Mouse (Mus musculus): ENCODE measurements around the gene Fam81b. TPM values are rescaled to one million over a fixed set of nuclear protein-coding genes. Genes with fewer than 3 reads are reported as not detected.

The Fam81b gene
- polyA plus RNA-seq, 1 experiment from 2014 or later = not detected

DNA sequence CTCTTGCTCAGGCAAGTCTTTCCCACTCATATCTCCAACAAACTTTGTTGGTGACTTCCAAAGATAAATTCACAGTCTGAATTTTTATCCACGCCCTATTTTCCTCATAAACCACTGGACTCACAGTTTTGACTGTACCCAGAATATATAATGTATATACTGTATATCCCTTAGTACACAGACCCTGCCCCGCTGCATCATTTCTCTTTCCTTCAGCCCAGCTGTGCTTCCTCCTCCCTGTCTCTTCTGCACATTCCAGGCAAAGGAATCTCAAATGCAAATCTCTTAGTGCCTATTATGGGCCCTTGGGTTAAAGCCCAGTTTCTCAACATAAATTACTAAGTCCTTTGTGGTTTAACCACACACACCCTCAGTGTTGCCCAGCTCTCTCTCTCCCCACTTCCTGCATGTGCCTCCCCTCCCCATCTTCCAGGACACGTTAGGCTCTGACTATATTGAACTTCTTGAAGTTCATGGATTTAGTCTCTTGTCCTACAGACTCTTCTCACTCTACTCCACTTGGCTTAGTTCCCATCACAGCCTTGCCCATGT is 107.5 kb downstream of the Fam81b start:
- H3K9ac ChIP-seq (replicated peaks; ENCODE audit: low read length) = no peak overlapping the region
- H3K4me1 ChIP-seq (ENCODE audit: insufficient read depth, low read length) = no peaks in the 10 kb centered on the region
- ATAC-seq (ENCODE audit: low FRiP score, low TSS enrichment) = no peak
- no peak overlapping the region for H3K4me2 ChIP-seq (replicated peaks; ENCODE audit: low read depth, low read length)
- H3K27me3 ChIP-seq (ENCODE audit: insufficient read depth, low read length) = no peaks in the 10 kb centered on the region
- 78% methylated on average over 3 of the region's 3 CpGs for WGBS
- H3K9me3 ChIP-seq (ENCODE audit: low read length) = no peaks in the 10 kb centered on the region
- no peak overlapping the region for H3K4me3 ChIP-seq (ENCODE audit: low read length)
- H3K36me3 ChIP-seq (ENCODE audit: insufficient read depth, low read length) = peaks cover 6% of the 10 kb centered on the region; the same call in 1 of the 2 replicates
- H3K27ac ChIP-seq (ENCODE audit: low read length) = no peak overlapping the region

GRCm38 (mm10) chr13:76195431-76196138 is 109.3 kb downstream of the Fam81b start:
- H3K4me3 ChIP-seq (ENCODE audit: low read length) = no peak overlapping the region
- no peak overlapping the region for H3K4me2 ChIP-seq (replicated peaks; ENCODE audit: low read depth, low read length)
- no peak overlapping the region for H3K27ac ChIP-seq (ENCODE audit: low read length)
- peaks cover 5% of the 10 kb centered on the region; the same call in 1 of the 2 replicates for H3K9me3 ChIP-seq (ENCODE audit: low read length)
- no peak for ATAC-seq (ENCODE audit: low FRiP score, low TSS enrichment)
- WGBS = 88% methylated on average over 8 of the region's 8 CpGs
- no peak overlapping the region for H3K9ac ChIP-seq (replicated peaks; ENCODE audit: low read length)
- no peaks in the 10 kb centered on the region for H3K4me1 ChIP-seq (ENCODE audit: insufficient read depth, low read length)
- H3K36me3 ChIP-seq (ENCODE audit: insufficient read depth, low read length) = peaks cover 24% of the 10 kb centered on the region
- H3K27me3 ChIP-seq (ENCODE audit: insufficient read depth, low read length) = no peaks in the 10 kb centered on the region

DNA sequence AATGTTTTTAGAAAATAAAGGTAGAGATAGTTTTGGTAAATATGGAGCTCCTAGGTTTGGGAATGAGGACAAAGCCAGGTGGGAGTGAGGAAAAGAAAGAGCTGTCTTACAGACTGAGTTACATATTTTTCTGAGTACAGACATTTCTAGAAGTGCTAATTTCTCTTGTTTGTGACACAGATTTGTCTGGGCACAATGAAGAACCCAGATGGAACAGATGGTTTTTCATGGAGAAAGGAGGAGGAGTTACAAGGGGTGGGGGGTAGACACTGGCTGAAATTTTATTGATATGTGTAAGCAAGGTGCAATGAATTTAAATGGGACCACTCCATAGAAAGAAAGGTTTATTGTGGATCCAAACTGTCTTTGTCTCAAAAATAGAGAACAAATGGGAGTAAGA is 109.9 kb downstream of the Fam81b start:
- ATAC-seq (ENCODE audit: low FRiP score, low TSS enrichment) = no peak
- H3K27ac ChIP-seq (ENCODE audit: low read length) = no peak overlapping the region

GRCm38 (mm10) chr13:76190273-76190672 is 114.6 kb downstream of the Fam81b start:
- Histone ChIP-seq H3K27me3 (ENCODE audit: insufficient read depth, low read length) (no peaks in the 10 kb centered on the region), H3K9me3 (ENCODE audit: low read length) (peaks cover 5% of the 10 kb centered on the region; the same call in 1 of the 2 replicates), H3K27ac (ENCODE audit: low read length) (no peak overlapping the region), H3K4me2 (replicated peaks; ENCODE audit: low read depth, low read length) (no peak overlapping the region), H3K9ac (replicated peaks; ENCODE audit: low read length) (no peak overlapping the region), H3K4me1 (ENCODE audit: insufficient read depth, low read length) (no peaks in the 10 kb centered on the region), H3K36me3 (ENCODE audit: insufficient read depth, low read length) (peaks cover 43% of the 10 kb centered on the region), H3K4me3 (ENCODE audit: low read length) (no peak overlapping the region)
- 85% methylated on average over 3 of the region's 3 CpGs for WGBS
- no peak for ATAC-seq (ENCODE audit: low FRiP score, low TSS enrichment)

More for the DNA sequence above, 109.9 kb downstream of the Fam81b start:
- peaks cover 5% of the 10 kb centered on the region; the same call in 1 of the 2 replicates for H3K9me3 ChIP-seq (ENCODE audit: low read length)
- no peaks in the 10 kb centered on the region for H3K4me1 ChIP-seq (ENCODE audit: insufficient read depth, low read length)
- no peak overlapping the region for H3K4me2 ChIP-seq (replicated peaks; ENCODE audit: low read depth, low read length)
- no peak overlapping the region for H3K4me3 ChIP-seq (ENCODE audit: low read length)
- peaks cover 28% of the 10 kb centered on the region for H3K36me3 ChIP-seq (ENCODE audit: insufficient read depth, low read length)
- no peak overlapping the region for H3K9ac ChIP-seq (replicated peaks; ENCODE audit: low read length)
- H3K27me3 ChIP-seq (ENCODE audit: insufficient read depth, low read length) = no peaks in the 10 kb centered on the region

- H3K27me3 ChIP-seq (ENCODE audit: insufficient read depth, low read length) = no peaks in the 10 kb centered on the region
- no peak for ATAC-seq (ENCODE audit: low FRiP score, low TSS enrichment)
- H3K4me2 ChIP-seq (replicated peaks; ENCODE audit: low read depth, low read length) = no peak overlapping the region
- no peaks in the 10 kb centered on the region for H3K4me1 ChIP-seq (ENCODE audit: insufficient read depth, low read length)
- WGBS = 90% methylated on average over 3 of the region's 3 CpGs
- H3K9me3 ChIP-seq (ENCODE audit: low read length) = peaks cover 5% of the 10 kb centered on the region; the same call in 1 of the 2 replicates
- no peak overlapping the region for H3K27ac ChIP-seq (ENCODE audit: low read length)
- peaks cover 43% of the 10 kb centered on the region for H3K36me3 ChIP-seq (ENCODE audit: insufficient read depth, low read length)
- no peak overlapping the region for H3K4me3 ChIP-seq (ENCODE audit: low read length)
- no peak overlapping the region for H3K9ac ChIP-seq (replicated peaks; ENCODE audit: low read length)
Measured at GRCm38 (mm10) chr13:76189190-76189589, 115.7 kb downstream of the Fam81b start.

GRCm38 (mm10) chr13:76187651-76188050 is 117.2 kb downstream of the Fam81b start:
- Histone ChIP-seq H3K4me2 (replicated peaks; ENCODE audit: low read depth, low read length) (no peak overlapping the region), H3K4me1 (ENCODE audit: insufficient read depth, low read length) (no peaks in the 10 kb centered on the region), H3K4me3 (ENCODE audit: low read length) (no peak overlapping the region), H3K36me3 (ENCODE audit: insufficient read depth, low read length) (peaks cover 40% of the 10 kb centered on the region), H3K9me3 (ENCODE audit: low read length) (peaks cover 5% of the 10 kb centered on the region; the same call in 1 of the 2 replicates), H3K27ac (ENCODE audit: low read length) (no peak overlapping the region), H3K27me3 (ENCODE audit: insufficient read depth, low read length) (no peaks in the 10 kb centered on the region), H3K9ac (replicated peaks; ENCODE audit: low read length) (no peak overlapping the region)
- 92% methylated on average over 5 of the region's 5 CpGs for WGBS
- no peak for ATAC-seq (ENCODE audit: low FRiP score, low TSS enrichment)

DNA sequence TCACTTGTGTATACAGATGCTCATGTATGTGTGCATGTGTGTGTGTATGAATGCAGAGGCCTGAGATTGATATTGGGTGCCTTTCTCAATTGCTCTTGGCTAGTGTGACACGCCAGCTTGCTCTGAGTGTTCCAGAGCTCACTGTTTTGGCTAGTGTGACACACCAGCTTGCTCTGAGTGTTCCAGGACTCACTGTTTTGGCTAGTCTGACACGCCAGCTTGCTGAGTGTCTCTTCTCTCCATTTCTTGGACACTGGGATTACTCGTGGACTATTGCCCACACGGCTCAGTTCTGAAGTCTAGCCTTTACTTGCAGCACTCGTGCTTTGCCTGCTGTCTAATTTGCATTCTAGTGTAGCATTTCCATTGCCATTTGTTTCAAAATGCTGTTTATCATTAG is 126.2 kb downstream of the Fam81b start:
- H3K27me3 ChIP-seq (ENCODE audit: insufficient read depth, low read length) = no peaks in the 10 kb centered on the region
- H3K9ac ChIP-seq (replicated peaks; ENCODE audit: low read length) = no peak overlapping the region
- peaks cover 32% of the 10 kb centered on the region for H3K36me3 ChIP-seq (ENCODE audit: insufficient read depth, low read length)
- H3K27ac ChIP-seq (ENCODE audit: low read length) = no peak overlapping the region
- H3K4me3 ChIP-seq (ENCODE audit: low read length) = no peak overlapping the region
- ATAC-seq (ENCODE audit: low FRiP score, low TSS enrichment) = no peak
- H3K4me1 ChIP-seq (ENCODE audit: insufficient read depth, low read length) = no peaks in the 10 kb centered on the region
- H3K4me2 ChIP-seq (replicated peaks; ENCODE audit: low read depth, low read length) = no peak overlapping the region
- H3K9me3 ChIP-seq (ENCODE audit: low read length) = 0 out of 2 replicates have a peak, but pooled peaks cover 9% of the 10 kb centered on the region
- WGBS = 96% methylated on average over 5 of the region's 5 CpGs

GRCm38 (mm10) chr13:76174297-76174696 is 130.6 kb downstream of the Fam81b start:
- no peak overlapping the region for H3K4me2 ChIP-seq (replicated peaks; ENCODE audit: low read depth, low read length)

DNA sequence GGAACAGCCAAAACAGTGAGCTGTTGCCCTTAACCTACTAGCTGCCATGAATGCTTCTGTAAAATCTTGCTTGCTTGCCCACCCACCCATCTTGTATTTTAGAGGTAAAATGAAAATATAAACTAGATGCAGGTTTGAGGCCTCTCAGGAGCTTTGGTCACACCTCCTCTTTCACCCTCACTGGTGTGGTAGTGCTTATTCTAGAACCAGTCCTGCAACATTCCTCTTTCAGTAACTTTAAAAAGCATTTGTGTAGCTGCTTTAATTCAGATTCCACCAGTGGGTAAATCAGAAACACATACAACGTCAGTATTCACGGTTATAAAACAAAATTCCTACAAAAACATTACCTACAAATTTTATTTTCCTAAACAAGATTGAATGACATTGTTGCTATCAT is 144.3 kb downstream of the Fam81b start:
- Histone ChIP-seq H3K36me3 (ENCODE audit: insufficient read depth, low read length) (peaks cover 46% of the 10 kb centered on the region), H3K4me3 (ENCODE audit: low read length) (no peak overlapping the region), H3K4me1 (ENCODE audit: insufficient read depth, low read length) (no peaks in the 10 kb centered on the region), H3K27me3 (ENCODE audit: insufficient read depth, low read length) (no peaks in the 10 kb centered on the region), H3K9me3 (ENCODE audit: low read length) (peaks cover 6% of the 10 kb centered on the region; the same call in 1 of the 2 replicates), H3K27ac (ENCODE audit: low read length) (no peak overlapping the region), H3K4me2 (replicated peaks; ENCODE audit: low read depth, low read length) (no peak overlapping the region), H3K9ac (replicated peaks; ENCODE audit: low read length) (no peak overlapping the region)
- 83% methylated on average over 2 of the region's 2 CpGs for WGBS
- ATAC-seq (ENCODE audit: low FRiP score, low TSS enrichment) = no peak

More at GRCm38 (mm10) chr13:76174297-76174696, 130.6 kb downstream of the Fam81b start:
- Histone ChIP-seq H3K36me3 (ENCODE audit: insufficient read depth, low read length) (peaks cover 32% of the 10 kb centered on the region), H3K27me3 (ENCODE audit: insufficient read depth, low read length) (no peaks in the 10 kb centered on the region), H3K9ac (replicated peaks; ENCODE audit: low read length) (no peak overlapping the region), H3K4me3 (ENCODE audit: low read length) (no peak overlapping the region), H3K9me3 (ENCODE audit: low read length) (0 out of 2 replicates have a peak, but pooled peaks cover 9% of the 10 kb centered on the region), H3K27ac (ENCODE audit: low read length) (no peak overlapping the region), H3K4me1 (ENCODE audit: insufficient read depth, low read length) (no peaks in the 10 kb centered on the region)
- ATAC-seq (ENCODE audit: low FRiP score, low TSS enrichment) = no peak

- H3K9ac ChIP-seq (replicated peaks; ENCODE audit: low read length) = no peak overlapping the region
- H3K27me3 ChIP-seq (ENCODE audit: insufficient read depth, low read length) = no peaks in the 10 kb centered on the region
- no peaks in the 10 kb centered on the region for H3K4me1 ChIP-seq (ENCODE audit: insufficient read depth, low read length)
- peaks cover 55% of the 10 kb centered on the region for H3K36me3 ChIP-seq (ENCODE audit: insufficient read depth, low read length)
- 85% methylated on average over 1 of the region's 1 CpGs for WGBS
- ATAC-seq (ENCODE audit: low FRiP score, low TSS enrichment) = no peak
- H3K27ac ChIP-seq (ENCODE audit: low read length) = no peak overlapping the region
- H3K9me3 ChIP-seq (ENCODE audit: low read length) = 0 out of 2 replicates have a peak, but pooled peaks cover 3% of the 10 kb centered on the region
- H3K4me3 ChIP-seq (ENCODE audit: low read length) = no peak overlapping the region
- no peak overlapping the region for H3K4me2 ChIP-seq (replicated peaks; ENCODE audit: low read depth, low read length)
Measured at GRCm38 (mm10) chr13:76157508-76157907, 147.4 kb downstream of the Fam81b start.

All from kidney, embryonic 16.5 days (tissue).